Mouse (Mus musculus) embryonic facial prominence, embryonic 14.5 days (tissue): Measurements from ENCODE around the gene Kri1. TPM values are rescaled to one million over a fixed set of nuclear protein-coding genes. Genes with fewer than 3 reads are reported as not detected.

ENCODE experiments used
- ATAC-seq: fragments of 200-750 bp; cut with Nextera tagmentation; 2 replicates; pipeline ENCODE4 v1.8.0; 2017; ENCODE audit warnings: low read depth, moderate number of reproducible peaks, moderate TSS enrichment
- DNase-seq: peaks from one replicate; pipeline ENCODE4 v3.0.0-alpha.2; 2015; ENCODE audit warnings: low spot score
- H3K27ac ChIP-seq: fragments of 300-500 bp; sonication (generic); replicated peaks from 2 replicates; pipeline ENCODE4 v1.5.1; 2014; ENCODE audit warnings: low read depth, mild to moderate bottlenecking, low read length, moderate library complexity
- H3K27me3 ChIP-seq: fragments of 300-500 bp; sonication (generic); replicated peaks from 2 replicates; pipeline ENCODE4 v1.6.1; 2014; ENCODE audit warnings: low read length; ENCODE audit not compliant: control insufficient read depth, insufficient read depth
- H3K36me3 ChIP-seq: fragments of 300-500 bp; sonication (generic); 2 replicates; pipeline ENCODE4 v1.6.1; 2014; ENCODE audit warnings: low read length, mixed read lengths; ENCODE audit not compliant: control insufficient read depth, insufficient read depth
- H3K4me1 ChIP-seq: fragments of 300-500 bp; sonication (generic); 2 replicates; pipeline ENCODE4 v1.6.1; 2014; ENCODE audit warnings: antibody characterized with exemption, low read length; ENCODE audit not compliant: control insufficient read depth, insufficient read depth
- H3K4me2 ChIP-seq: fragments of 300-500 bp; sonication (generic); 2 replicates; pipeline ENCODE4 v1.6.1; 2014; ENCODE audit warnings: low read depth, mild to moderate bottlenecking, low read length, moderate library complexity, mixed read lengths
- H3K4me3 ChIP-seq: fragments of 300-500 bp; sonication (generic); 2 replicates; pipeline ENCODE4 v1.5.1; 2014; ENCODE audit warnings: low read depth, mild to moderate bottlenecking, low read length
- H3K9ac ChIP-seq: fragments of 300-500 bp; sonication (generic); 2 replicates; pipeline ENCODE4 v1.6.1; 2014; ENCODE audit warnings: low read depth, mild to moderate bottlenecking, low read length, moderate library complexity, mixed read lengths
- H3K9me3 ChIP-seq: fragments of 300-500 bp; sonication (generic); 2 replicates; pipeline ENCODE4 v1.6.1; 2016; ENCODE audit warnings: low read length; ENCODE audit not compliant: control insufficient read depth
- WGBS: fragments of 180-500 bp; shearing (Covaris S2); extraction: QIAGEN DNeasy Blood & Tissue Kit; methylation state at CpG from one replicate; pipeline ENCODE4 v1.1.7; 2014; 5-methylcytosine and 5-hydroxymethylcytosine counted together
- polyA plus RNA-seq: library from polyadenylated mRNA; unstranded; fragments of >200 nt; fragmentation: Nextera tagmentation; extraction: Ambion mirVana; gene quantifications from 2 replicates; pipeline ENCODE4 v1.2.1, GENCODE M21; 2014

Kri1 gene
- polyA plus RNA-seq, 1 experiment from 2014 or later = 14.4 TPM

- Histone ChIP-seq H3K4me3 (no peak overlapping the region), H3K9ac (no peak overlapping the region), H3K27ac (no peak overlapping the region), H3K36me3 (no peaks in the 10 kb centered on the region), H3K9me3 (no peaks in the 10 kb centered on the region), H3K4me1 (peaks cover 3% of the 10 kb centered on the region; the same call in 1 of the 2 replicates), H3K4me2 (no peak overlapping the region), H3K27me3 (peaks cover 60% of the 10 kb centered on the region)
- 33% methylated on average over 15 of the region's 17 CpGs for WGBS
- DNase-seq = no peak
- ATAC-seq = no peak; the same call in 1 of the 2 replicates
Observed at GRCm38 (mm10) chr9:21249629-21250508, 37.9 kb downstream of the Kri1 start.

- Histone ChIP-seq H3K9me3 (no peaks in the 10 kb centered on the region), H3K36me3 (no peaks in the 10 kb centered on the region), H3K27me3 (peaks cover 75% of the 10 kb centered on the region), H3K4me3 (peak within 1 kb of the TSS; percentile 28), H3K4me2 (peak within 1 kb of the TSS; percentile 48), H3K4me1 (peaks cover 13% of the 10 kb centered on the region), H3K9ac (0 out of 2 replicates have a peak within 1 kb of the TSS, but pooled peaks have one; percentile 20), H3K27ac (no peak within 1 kb of the TSS)
- ATAC-seq = no peak
- WGBS = 2% methylated on average over 18 of the region's 30 CpGs
- no peak for DNase-seq
Observed at GRCm38 (mm10) chr9:21248326-21248725, 39.4 kb downstream of the Kri1 start, which contains the start of gene S1pr5. Gene S1pr5 (minus strand): TSS chr9:21248443.

- H3K9ac ChIP-seq = no peak overlapping the region
- no peak overlapping the region for H3K4me2 ChIP-seq
- no peak for ATAC-seq
- DNase-seq = no peak
- H3K27me3 ChIP-seq = peaks cover 92% of the 10 kb centered on the region
- no peak overlapping the region for H3K4me3 ChIP-seq
- H3K36me3 ChIP-seq = no peaks in the 10 kb centered on the region
- H3K27ac ChIP-seq = no peak overlapping the region
- H3K9me3 ChIP-seq = 0 out of 2 replicates have a peak, but pooled peaks cover 4% of the 10 kb centered on the region
- 93% methylated on average over 1 of the region's 1 CpGs for WGBS
- peaks cover 13% of the 10 kb centered on the region for H3K4me1 ChIP-seq
Observed at GRCm38 (mm10) chr9:21246342-21246741, 41.4 kb downstream of the Kri1 start.

- DNase-seq (no peak), ATAC-seq (no peak)
- WGBS = 2% methylated on average over 16 of the region's 16 CpGs
- H3K4me2 ChIP-seq = peak overlapping the region; percentile 82
- H3K9me3 ChIP-seq = 0 out of 2 replicates have a peak, but pooled peaks cover 4% of the 10 kb centered on the region
- H3K4me3 ChIP-seq = peak overlapping the region; percentile 50
- H3K36me3 ChIP-seq = no peaks in the 10 kb centered on the region
- no peak overlapping the region for H3K27ac ChIP-seq
- H3K9ac ChIP-seq = peak overlapping the region; percentile 60
- H3K4me1 ChIP-seq = peaks cover 13% of the 10 kb centered on the region
- peaks cover 81% of the 10 kb centered on the region for H3K27me3 ChIP-seq
Observed at GRCm38 (mm10) chr9:21245113-21245487, 42.7 kb downstream of the Kri1 start.

GRCm38 (mm10) chr9:21244428-21245112 is 43.2 kb downstream of the Kri1 start:
- Histone ChIP-seq H3K4me2 (peak overlapping the region; percentile 82), H3K9ac (peak overlapping the region; percentile 60), H3K27me3 (peaks cover 76% of the 10 kb centered on the region), H3K4me3 (peak overlapping the region; percentile 50), H3K9me3 (0 out of 2 replicates have a peak, but pooled peaks cover 4% of the 10 kb centered on the region), H3K36me3 (no peaks in the 10 kb centered on the region), H3K27ac (no peak overlapping the region), H3K4me1 (peaks cover 13% of the 10 kb centered on the region)
- 1% methylated on average over 57 of the region's 72 CpGs for WGBS
- ATAC-seq (0 out of 2 replicates have a peak, but pooled peaks have one; percentile 27), DNase-seq (no peak)

GRCm38 (mm10) chr9:21243826-21244427 is 43.8 kb downstream of the Kri1 start:
- Histone ChIP-seq H3K4me2 (peak overlapping the region; percentile 82), H3K9me3 (0 out of 2 replicates have a peak, but pooled peaks cover 4% of the 10 kb centered on the region), H3K4me1 (peaks cover 13% of the 10 kb centered on the region), H3K9ac (peak overlapping the region; percentile 60), H3K4me3 (peak overlapping the region; percentile 50), H3K27me3 (peaks cover 69% of the 10 kb centered on the region), H3K27ac (no peak overlapping the region), H3K36me3 (no peaks in the 10 kb centered on the region)
- 6% methylated on average over 35 of the region's 42 CpGs for WGBS
- DNase-seq (no peak), ATAC-seq (no peak)

- ATAC-seq (no peak), DNase-seq (peak; percentile 91)
Observed at GRCm38 (mm10) chr9:21241343-21241742, 46.4 kb downstream of the Kri1 start.

GRCm38 (mm10) chr9:21239465-21239848 is 48.3 kb downstream of the Kri1 start:
- peak overlapping the region; percentile 97 for H3K4me3 ChIP-seq
- no peak for DNase-seq
- WGBS = 28% methylated on average over 4 of the region's 4 CpGs
- peaks cover 24% of the 10 kb centered on the region for H3K36me3 ChIP-seq
- H3K27me3 ChIP-seq = peaks cover 29% of the 10 kb centered on the region
- peak overlapping the region; percentile 92; the same call in 1 of the 2 replicates for H3K27ac ChIP-seq
- no peak for ATAC-seq
- peaks cover 17% of the 10 kb centered on the region for H3K4me1 ChIP-seq
- H3K4me2 ChIP-seq = peak overlapping the region; percentile 64
- H3K9ac ChIP-seq = peak overlapping the region; percentile 98
- H3K9me3 ChIP-seq = 0 out of 2 replicates have a peak, but pooled peaks cover 4% of the 10 kb centered on the region

More at GRCm38 (mm10) chr9:21241343-21241742, 46.4 kb downstream of the Kri1 start:
- WGBS = 2% methylated on average over 11 of the region's 11 CpGs
- Histone ChIP-seq H3K4me1 (peaks cover 20% of the 10 kb centered on the region), H3K27me3 (peaks cover 48% of the 10 kb centered on the region), H3K9me3 (0 out of 2 replicates have a peak, but pooled peaks cover 4% of the 10 kb centered on the region), H3K4me3 (no peak overlapping the region), H3K4me2 (no peak overlapping the region), H3K27ac (no peak overlapping the region), H3K36me3 (peaks cover 6% of the 10 kb centered on the region), H3K9ac (no peak overlapping the region)
